Mouse (Mus musculus): ENCODE results near the gene Cpn2. TPM values are rescaled to one million over a fixed set of nuclear protein-coding genes. Genes with fewer than 3 reads are reported as not detected.

Gene Cpn2
- polyA plus RNA-seq, 1 experiment from 2014 or later, result 0.06 TPM

- H3K4me2 ChIP-seq (replicated peaks; ENCODE audit: low read depth, low read length), result no peak overlapping the region
- H3K9ac ChIP-seq (replicated peaks; ENCODE audit: low read depth), result no peak overlapping the region
- H3K4me1 ChIP-seq (ENCODE audit: insufficient read depth, low read depth, low read length), result 0 out of 2 replicates have a peak, but pooled peaks cover 5% of the 10 kb centered on the region
- DNase-seq (ENCODE audit: low spot score), result no peak
- TF ChIP-seq CTCF (IDR thresholded peaks at IDR 0.05) (peak; percentile 31; the same call in 1 of the 2 replicates), EP300 (IDR thresholded peaks at IDR 0.05) (no peak)
- no peak for ATAC-seq
- no peaks in the 10 kb centered on the region for H3K36me3 ChIP-seq (ENCODE audit: insufficient read depth, low read length)
- no peak overlapping the region for H3K4me3 ChIP-seq (ENCODE audit: low read depth, low read length)
- H3K27me3 ChIP-seq (replicated peaks; ENCODE audit: insufficient read depth, low read length), result no peaks in the 10 kb centered on the region
- WGBS, result 94% methylated on average over 11 of the region's 11 CpGs
- peaks cover 3% of the 10 kb centered on the region; the same call in 1 of the 2 replicates for H3K9me3 ChIP-seq (ENCODE audit: low read length)
- no peak overlapping the region for H3K27ac ChIP-seq (ENCODE audit: low read length)
Measured at GRCm38 (mm10) chr16:30207111-30207828, 60.0 kb downstream of the Cpn2 start.

Other genes starting within 250 kb of the Cpn2 start
- gene Hes1, start 203.1 kb downstream of the Cpn2 start, polyA plus RNA-seq (2015; fragmentation: Nextera tagmentation; extraction: Ambion mirVana), result 89.1 and 93.9 TPM in 2 replicates
- gene Lrrc15, start 15.8 kb upstream of the Cpn2 start, polyA plus RNA-seq (2015; fragmentation: Nextera tagmentation; extraction: Ambion mirVana), result 1.4 and 2.0 TPM in 2 replicates
- 3.5 and 4.4 TPM in 2 replicates for gene Gp5, start 43.3 kb upstream of the Cpn2 start, polyA plus RNA-seq (2015; fragmentation: Nextera tagmentation; extraction: Ambion mirVana)
- 18.9 and 19.3 TPM in 2 replicates for gene Atp13a3, start 138.5 kb upstream of the Cpn2 start, polyA plus RNA-seq (2015; fragmentation: Nextera tagmentation; extraction: Ambion mirVana)

Data from lung, postnatal 0 days (tissue).